Mouse (Mus musculus) embryonic facial prominence, embryonic 14.5 days (tissue): ENCODE measurements around the gene Pwwp2a. TPM values are rescaled to one million over a fixed set of nuclear protein-coding genes. Genes with fewer than 3 reads are reported as not detected.

Experiments used
- ATAC-seq: fragments of 200-750 bp; cut with Nextera tagmentation; 2 replicates; pipeline ENCODE4 v1.8.0; 2017; ENCODE audit warnings: low read depth, moderate number of reproducible peaks, moderate TSS enrichment
- DNase-seq: peaks from one replicate; pipeline ENCODE4 v3.0.0-alpha.2; 2015; ENCODE audit warnings: low spot score
- H3K27ac ChIP-seq: fragments of 300-500 bp; sonication (generic); replicated peaks from 2 replicates; pipeline ENCODE4 v1.5.1; 2014; ENCODE audit warnings: low read depth, mild to moderate bottlenecking, low read length, moderate library complexity
- H3K27me3 ChIP-seq: fragments of 300-500 bp; sonication (generic); replicated peaks from 2 replicates; pipeline ENCODE4 v1.6.1; 2014; ENCODE audit warnings: low read length; ENCODE audit not compliant: control insufficient read depth, insufficient read depth
- H3K36me3 ChIP-seq: fragments of 300-500 bp; sonication (generic); 2 replicates; pipeline ENCODE4 v1.6.1; 2014; ENCODE audit warnings: low read length, mixed read lengths; ENCODE audit not compliant: control insufficient read depth, insufficient read depth
- H3K4me1 ChIP-seq: fragments of 300-500 bp; sonication (generic); 2 replicates; pipeline ENCODE4 v1.6.1; 2014; ENCODE audit warnings: antibody characterized with exemption, low read length; ENCODE audit not compliant: control insufficient read depth, insufficient read depth
- H3K4me2 ChIP-seq: fragments of 300-500 bp; sonication (generic); 2 replicates; pipeline ENCODE4 v1.6.1; 2014; ENCODE audit warnings: low read depth, mild to moderate bottlenecking, low read length, moderate library complexity, mixed read lengths
- H3K4me3 ChIP-seq: fragments of 300-500 bp; sonication (generic); 2 replicates; pipeline ENCODE4 v1.5.1; 2014; ENCODE audit warnings: low read depth, mild to moderate bottlenecking, low read length
- H3K9ac ChIP-seq: fragments of 300-500 bp; sonication (generic); 2 replicates; pipeline ENCODE4 v1.6.1; 2014; ENCODE audit warnings: low read depth, mild to moderate bottlenecking, low read length, moderate library complexity, mixed read lengths
- H3K9me3 ChIP-seq: fragments of 300-500 bp; sonication (generic); 2 replicates; pipeline ENCODE4 v1.6.1; 2016; ENCODE audit warnings: low read length; ENCODE audit not compliant: control insufficient read depth
- WGBS: fragments of 180-500 bp; shearing (Covaris S2); extraction: QIAGEN DNeasy Blood & Tissue Kit; methylation state at CpG from one replicate; pipeline ENCODE4 v1.1.7; 2014; 5-methylcytosine and 5-hydroxymethylcytosine counted together
- polyA plus RNA-seq: library from polyadenylated mRNA; unstranded; fragments of >200 nt; fragmentation: Nextera tagmentation; extraction: Ambion mirVana; gene quantifications from 2 replicates; pipeline ENCODE4 v1.2.1, GENCODE M21; 2014

Pwwp2a gene
- polyA plus RNA-seq, 1 experiment from 2014 or later: 31.1 TPM

DNA sequence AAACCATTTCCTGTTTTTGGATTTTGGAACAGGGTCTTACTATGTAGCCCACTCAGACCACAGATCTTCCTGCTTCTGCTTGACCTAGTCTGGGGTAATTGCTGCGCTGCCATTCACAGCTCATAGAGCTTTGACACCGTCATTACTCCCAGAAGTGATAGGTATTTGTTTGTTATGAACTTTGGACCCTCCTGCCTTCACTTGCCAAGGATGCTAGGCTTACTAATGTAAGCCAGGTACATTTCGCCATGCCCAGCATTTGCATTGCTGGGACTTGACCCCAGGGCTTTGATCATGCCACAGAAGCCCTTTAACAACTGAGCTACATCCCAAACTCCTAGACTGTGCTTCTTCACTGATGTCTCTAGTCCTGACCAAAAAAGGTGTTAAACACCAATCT is 18.5 kb downstream of the Pwwp2a start:
- H3K27me3 ChIP-seq: no peaks in the 10 kb centered on the region
- H3K9me3 ChIP-seq: no peaks in the 10 kb centered on the region
- H3K27ac ChIP-seq: no peak overlapping the region
- no peak overlapping the region for H3K4me3 ChIP-seq
- no peak for ATAC-seq
- no peaks in the 10 kb centered on the region for H3K4me1 ChIP-seq
- no peak overlapping the region for H3K9ac ChIP-seq
- H3K36me3 ChIP-seq: peaks cover 40% of the 10 kb centered on the region
- no peak overlapping the region for H3K4me2 ChIP-seq
- WGBS: 88% methylated on average over 3 of the region's 3 CpGs
- no peak for DNase-seq

DNA sequence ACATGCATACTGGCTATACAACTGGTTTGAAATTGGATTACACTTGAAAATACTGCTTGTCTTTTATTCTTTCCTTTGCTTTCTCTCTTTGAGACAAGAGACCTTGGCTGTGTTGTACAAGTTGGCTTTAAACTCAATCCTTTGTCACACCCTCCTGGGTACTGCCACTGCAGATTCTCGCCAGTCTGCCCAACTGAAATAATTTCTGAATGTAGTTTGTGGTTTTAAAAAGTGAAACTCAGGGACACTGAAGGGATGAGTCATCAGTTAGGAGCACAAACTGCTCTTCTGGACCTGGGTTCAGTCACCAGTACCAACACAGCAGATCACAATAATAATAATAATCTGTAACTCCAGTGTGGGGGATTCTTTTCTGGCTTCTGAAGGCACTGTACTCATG is 21.8 kb downstream of the Pwwp2a start:
- no peaks in the 10 kb centered on the region for H3K27me3 ChIP-seq
- H3K4me2 ChIP-seq: no peak overlapping the region
- H3K27ac ChIP-seq: no peak overlapping the region
- ATAC-seq (no peak), DNase-seq (no peak)
- no peak overlapping the region for H3K4me3 ChIP-seq
- no peak overlapping the region for H3K9ac ChIP-seq
- no peaks in the 10 kb centered on the region for H3K9me3 ChIP-seq
- H3K36me3 ChIP-seq: peaks cover 44% of the 10 kb centered on the region
- WGBS: 64% methylated on average over 1 of the region's 1 CpGs
- no peaks in the 10 kb centered on the region for H3K4me1 ChIP-seq

DNA sequence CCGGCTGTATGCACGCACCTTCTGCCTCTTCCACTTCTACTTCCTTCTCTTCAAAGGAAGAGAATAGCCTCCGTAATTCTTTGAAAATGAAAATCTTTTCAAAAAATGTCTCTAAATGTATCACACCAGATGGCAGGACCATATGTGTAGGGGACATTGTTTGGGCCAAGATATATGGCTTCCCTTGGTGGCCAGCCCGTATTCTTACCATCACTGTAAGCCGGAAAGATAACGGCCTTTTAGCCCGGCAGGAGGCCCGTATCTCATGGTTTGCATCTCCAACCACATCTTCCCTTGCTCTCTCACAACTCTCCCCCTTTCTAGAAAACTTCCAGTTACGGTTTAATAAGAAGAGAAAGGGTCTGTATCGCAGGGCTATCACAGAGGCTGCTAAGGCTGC is 24.0 kb downstream of the Pwwp2a start:
- H3K4me2 ChIP-seq: no peak overlapping the region
- no peaks in the 10 kb centered on the region for H3K4me1 ChIP-seq
- WGBS: 94% methylated on average over 10 of the region's 10 CpGs
- no peak overlapping the region for H3K4me3 ChIP-seq
- ATAC-seq: no peak
- H3K36me3 ChIP-seq: peaks cover 34% of the 10 kb centered on the region
- no peak overlapping the region for H3K27ac ChIP-seq
- no peaks in the 10 kb centered on the region for H3K9me3 ChIP-seq
- no peak for DNase-seq
- H3K27me3 ChIP-seq: no peaks in the 10 kb centered on the region
- no peak overlapping the region for H3K9ac ChIP-seq

DNA sequence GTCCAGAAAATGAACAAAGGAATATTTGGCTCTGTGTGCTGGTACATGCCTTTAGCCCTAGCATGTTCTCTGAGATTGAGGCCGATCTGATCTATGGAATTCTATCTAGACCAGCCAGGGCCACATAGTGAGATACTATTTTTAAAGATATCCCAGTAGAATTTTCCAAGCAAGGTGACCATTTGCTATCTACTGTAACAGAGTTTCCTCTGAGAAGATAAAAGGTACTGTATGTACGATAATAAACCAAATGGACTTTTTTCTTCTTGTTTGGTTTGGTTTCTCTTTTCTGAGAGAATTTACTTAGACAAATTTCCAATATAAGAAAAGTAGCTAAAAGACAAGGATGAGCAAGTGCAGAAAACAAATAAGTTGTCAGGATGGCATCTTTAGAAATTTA is 26.6 kb downstream of the Pwwp2a start:
- no peak for ATAC-seq
- DNase-seq: no peak
- Histone ChIP-seq H3K9me3 (no peaks in the 10 kb centered on the region), H3K36me3 (peaks cover 39% of the 10 kb centered on the region), H3K4me3 (no peak overlapping the region), H3K4me2 (no peak overlapping the region), H3K27me3 (no peaks in the 10 kb centered on the region), H3K27ac (no peak overlapping the region), H3K9ac (no peak overlapping the region), H3K4me1 (no peaks in the 10 kb centered on the region)
- WGBS: 82% methylated on average over 2 of the region's 2 CpGs

DNA sequence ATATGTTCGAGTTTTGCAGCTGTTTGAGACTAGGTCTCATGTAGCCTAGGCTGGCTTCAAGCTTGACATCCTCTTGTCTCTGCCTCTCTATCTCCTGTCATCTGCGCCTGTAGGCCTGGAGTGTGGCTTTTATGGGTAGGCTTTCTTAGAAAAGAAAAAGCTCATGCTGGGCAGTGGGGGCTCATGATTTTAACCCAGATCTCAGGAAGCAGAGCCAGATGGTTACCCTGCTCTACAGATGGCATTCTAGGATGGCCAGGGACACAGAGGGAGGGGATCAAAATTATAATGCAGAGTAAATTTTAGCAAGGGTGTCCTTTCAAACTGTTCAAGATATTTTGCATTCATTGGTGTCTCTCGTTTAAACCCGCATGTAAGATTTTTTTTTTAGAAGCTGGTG is 30.4 kb downstream of the Pwwp2a start:
- H3K4me2 ChIP-seq: no peak overlapping the region
- no peak overlapping the region for H3K4me3 ChIP-seq
- ATAC-seq (no peak), DNase-seq (no peak)
- H3K27me3 ChIP-seq: no peaks in the 10 kb centered on the region
- H3K27ac ChIP-seq: no peak overlapping the region
- H3K9ac ChIP-seq: no peak overlapping the region
- no peaks in the 10 kb centered on the region for H3K4me1 ChIP-seq
- no peaks in the 10 kb centered on the region for H3K9me3 ChIP-seq
- H3K36me3 ChIP-seq: peaks cover 47% of the 10 kb centered on the region
- 94% methylated on average over 4 of the region's 4 CpGs for whole genome bisulfite sequencing

DNA sequence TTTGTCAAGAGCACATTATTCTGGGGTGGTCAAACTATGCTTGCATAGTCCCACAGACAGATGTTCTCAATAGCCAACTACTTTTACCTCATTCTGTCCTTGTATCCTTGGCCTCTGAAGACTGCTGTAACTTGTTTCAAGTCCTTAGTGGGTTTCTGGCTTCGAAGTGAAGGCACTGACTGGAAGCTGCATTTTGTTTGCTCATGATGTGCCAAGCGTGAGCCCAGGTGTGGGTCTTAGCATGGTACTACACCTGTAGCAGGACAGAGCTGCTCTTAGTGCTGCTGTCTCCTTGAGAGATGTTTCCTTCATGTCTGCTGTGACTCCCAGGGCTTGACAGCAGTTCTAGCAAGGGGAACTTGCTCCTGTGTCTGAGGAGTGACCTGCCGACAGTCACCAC is 41.6 kb downstream of the Pwwp2a start:
- H3K4me1 ChIP-seq: no peaks in the 10 kb centered on the region
- no peak overlapping the region for H3K9ac ChIP-seq
- peaks cover 22% of the 10 kb centered on the region for H3K36me3 ChIP-seq
- no peak overlapping the region for H3K4me2 ChIP-seq
- H3K27ac ChIP-seq: no peak overlapping the region
- H3K27me3 ChIP-seq: no peaks in the 10 kb centered on the region
- H3K4me3 ChIP-seq: no peak overlapping the region
- 96% methylated on average over 3 of the region's 3 CpGs for WGBS
- ATAC-seq: no peak
- H3K9me3 ChIP-seq: no peaks in the 10 kb centered on the region
- no peak for DNase-seq

DNA sequence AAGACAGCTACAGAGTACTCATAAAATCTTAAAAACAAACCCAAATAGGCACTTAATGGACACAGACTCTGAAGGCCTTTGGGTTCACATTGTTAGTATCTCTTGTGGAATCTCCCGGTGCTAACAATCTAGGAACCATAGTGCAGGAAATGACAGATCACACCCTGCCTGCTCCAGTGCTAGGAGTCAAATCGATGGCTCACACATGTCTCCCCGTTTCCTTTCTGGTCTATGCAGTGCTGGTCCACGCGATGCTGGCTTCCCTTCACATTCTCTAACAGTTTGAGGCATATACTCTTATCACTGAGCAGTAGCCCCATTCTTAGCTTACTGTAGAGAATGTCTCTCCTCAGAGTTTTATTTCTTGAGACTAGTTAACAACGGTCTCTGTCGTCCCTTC is 46.0 kb downstream of the Pwwp2a start:
- Histone ChIP-seq H3K36me3 (peaks cover 34% of the 10 kb centered on the region), H3K4me2 (no peak overlapping the region), H3K4me1 (no peaks in the 10 kb centered on the region), H3K27me3 (no peaks in the 10 kb centered on the region), H3K9ac (no peak overlapping the region), H3K9me3 (no peaks in the 10 kb centered on the region), H3K4me3 (no peak overlapping the region), H3K27ac (no peak overlapping the region)
- DNase-seq: no peak
- no peak for ATAC-seq
- 87% methylated on average over 7 of the region's 7 CpGs for WGBS

DNA sequence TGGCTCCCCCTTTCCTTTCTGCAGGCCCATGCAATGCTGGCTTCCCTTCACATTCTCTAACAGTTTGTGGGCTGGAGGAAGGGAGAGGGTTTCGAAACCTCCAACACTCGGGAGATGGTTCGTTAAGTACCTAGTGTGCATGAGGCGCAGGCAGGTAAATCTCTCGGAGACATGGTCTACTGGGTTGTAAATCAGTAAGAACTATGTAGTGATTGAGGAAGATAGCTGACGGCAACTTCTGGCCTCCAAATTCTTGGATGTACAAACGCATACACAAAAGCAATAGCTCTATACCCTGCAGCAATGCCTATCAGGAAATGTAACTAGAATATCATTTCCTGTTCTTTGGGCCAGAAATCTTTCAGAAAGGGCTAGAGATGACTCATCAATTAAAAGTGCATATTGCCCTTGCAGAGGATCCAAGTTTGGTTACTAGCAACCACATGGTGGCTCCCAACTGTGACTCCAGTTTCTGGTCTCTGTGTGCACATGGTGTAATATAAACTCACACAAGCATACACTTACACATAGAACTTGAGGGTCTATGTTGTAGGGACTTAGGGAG is 47.0 kb downstream of the Pwwp2a start:
- Histone ChIP-seq H3K27me3 (no peaks in the 10 kb centered on the region), H3K36me3 (peaks cover 44% of the 10 kb centered on the region), H3K4me3 (no peak overlapping the region), H3K27ac (no peak overlapping the region), H3K9me3 (no peaks in the 10 kb centered on the region), H3K9ac (no peak overlapping the region), H3K4me1 (no peaks in the 10 kb centered on the region), H3K4me2 (no peak overlapping the region)
- DNase-seq (no peak), ATAC-seq (no peak)
- 87% methylated on average over 7 of the region's 7 CpGs for WGBS
